Mouse (Mus musculus) retina, postnatal 1 day (tissue): ENCODE data around the gene Lrig1.

Source experiments
- DNase-seq: peaks from one replicate; pipeline ENCODE4 v3.0.0-alpha.2; 2012

Gene Lrig1

GRCm38 (mm10) chr6:94697423-94697822, 2.5 kb downstream of the Lrig1 start:
- DNase-seq = no peak

DNA sequence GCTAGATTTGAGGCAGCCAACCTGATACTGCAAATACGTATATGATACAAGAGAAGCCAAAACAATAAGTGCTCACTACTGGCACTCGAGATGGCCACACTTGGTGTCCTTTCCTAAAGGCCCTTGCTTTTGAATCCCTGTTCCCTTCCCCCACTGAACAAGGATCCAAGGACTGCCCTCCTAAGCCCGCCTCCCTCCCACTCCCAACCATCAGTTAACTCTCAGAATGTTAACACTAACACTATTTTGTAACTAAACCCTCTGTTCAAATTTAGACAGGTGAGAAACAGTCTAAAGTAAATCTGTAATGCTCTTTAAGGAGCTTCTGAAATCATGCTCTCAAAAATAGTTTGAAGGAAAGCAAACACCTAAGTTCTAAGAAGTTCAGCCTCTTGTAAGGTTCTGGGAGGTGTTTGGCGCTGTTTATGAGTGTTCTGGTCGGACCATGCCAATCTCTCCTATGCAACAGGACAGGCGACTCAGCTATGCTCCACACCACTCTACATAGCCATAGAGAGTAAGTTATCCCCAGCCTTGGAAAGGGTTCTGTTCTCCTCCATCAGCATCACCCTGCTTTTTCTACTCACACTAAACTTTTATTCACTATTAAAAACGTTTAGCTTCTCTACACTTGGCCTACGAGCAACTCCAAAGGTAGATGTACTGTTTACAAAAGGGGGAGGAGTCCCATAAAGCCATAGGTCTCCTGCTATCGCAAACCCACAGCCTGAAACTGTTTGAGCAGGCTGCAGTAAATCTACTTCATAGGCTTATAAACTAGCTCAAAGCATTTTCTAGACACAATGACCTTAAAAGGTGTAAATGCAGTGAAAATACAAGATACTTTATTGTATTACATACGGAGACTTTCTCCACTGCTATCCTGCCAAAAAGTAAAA, 3.5 kb downstream of the Lrig1 start:
- DNase-seq = no peak

GRCm38 (mm10) chr6:94695121-94695930, 4.6 kb downstream of the Lrig1 start:
- DNase-seq = no peak

DNA sequence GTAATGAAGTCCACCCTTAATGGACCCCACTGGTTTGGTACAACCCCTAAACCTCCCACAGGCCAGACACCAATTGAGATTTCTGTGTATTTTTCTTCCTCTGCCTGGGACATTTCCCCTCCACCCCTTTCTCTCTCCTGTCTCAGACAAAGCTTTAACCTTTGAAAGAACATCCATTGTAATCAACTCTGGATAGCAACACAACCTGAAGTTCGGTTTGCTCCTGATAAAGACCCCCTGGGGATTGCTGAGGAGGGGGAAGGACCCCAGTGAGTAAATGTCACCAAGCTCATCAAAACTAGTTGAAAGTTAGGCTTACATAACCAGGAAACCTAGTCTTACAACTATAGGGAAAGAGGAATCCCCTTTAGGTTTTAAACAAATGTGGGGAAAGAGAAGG, 5.5 kb downstream of the Lrig1 start:
- no peak for DNase-seq

DNA sequence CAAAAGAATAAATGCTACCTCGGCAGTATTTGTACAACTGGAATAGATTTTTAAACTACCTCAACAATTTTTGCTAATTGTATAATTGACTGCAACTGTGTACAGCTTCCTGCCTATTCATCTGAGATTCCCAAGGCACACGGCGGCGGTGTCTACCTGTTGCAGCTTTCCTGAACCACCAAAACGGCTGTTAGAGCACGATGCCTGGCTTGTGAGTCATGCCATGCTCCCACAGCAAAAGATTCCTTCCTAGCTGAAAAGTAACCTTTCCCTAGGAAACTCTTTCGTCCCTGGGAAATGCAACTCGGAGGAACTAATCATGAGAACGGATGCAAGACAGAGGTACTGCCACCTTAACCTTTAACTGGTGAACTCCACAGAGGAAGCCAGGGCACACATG, 6.9 kb downstream of the Lrig1 start:
- DNase-seq = no peak

- DNase-seq = no peak
Observed at GRCm38 (mm10) chr6:94692003-94692402, 8.0 kb downstream of the Lrig1 start.

GRCm38 (mm10) chr6:94690247-94690646, 9.7 kb downstream of the Lrig1 start:
- no peak for DNase-seq

- DNase-seq = peak; percentile 49
Observed at GRCm38 (mm10) chr6:94688722-94689121, 11.2 kb downstream of the Lrig1 start.

GRCm38 (mm10) chr6:94686048-94686447, 13.9 kb downstream of the Lrig1 start:
- no peak for DNase-seq

- no peak for DNase-seq
Observed at GRCm38 (mm10) chr6:94685611-94686010, 14.3 kb downstream of the Lrig1 start.

DNA sequence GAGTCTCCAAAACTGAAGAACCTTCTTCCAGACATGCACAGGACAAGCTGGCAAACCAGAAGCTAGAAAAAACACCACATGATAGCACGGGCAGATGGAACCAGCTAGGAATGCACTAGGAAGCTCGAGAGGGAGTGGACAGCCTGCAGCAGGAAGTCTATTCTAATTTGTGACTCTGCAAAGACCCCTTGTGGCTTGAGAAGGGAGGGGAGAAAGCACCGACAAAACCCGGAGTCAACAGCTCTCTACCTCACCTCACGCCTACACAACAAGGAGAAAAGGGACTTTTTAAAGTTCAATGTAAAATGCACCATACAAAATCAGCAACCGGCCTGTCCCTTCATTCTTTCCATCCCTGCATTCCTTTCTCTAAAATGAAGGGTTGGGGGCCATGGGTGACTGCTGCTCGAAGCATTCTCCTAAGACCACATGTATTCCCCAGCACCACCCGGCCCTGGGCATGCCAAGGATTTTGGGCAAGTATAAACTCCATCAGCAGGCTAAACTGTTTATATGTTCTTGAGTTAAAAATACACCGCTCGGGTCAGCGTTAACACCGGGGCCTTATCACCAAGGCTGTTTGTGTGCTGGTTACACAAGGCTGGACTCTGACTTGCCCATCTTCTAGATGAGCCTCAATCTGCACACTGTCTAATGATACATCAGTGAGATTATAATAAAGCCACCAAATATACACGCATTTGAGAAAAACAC, 15.0 kb downstream of the Lrig1 start:
- DNase-seq = no peak

DNA sequence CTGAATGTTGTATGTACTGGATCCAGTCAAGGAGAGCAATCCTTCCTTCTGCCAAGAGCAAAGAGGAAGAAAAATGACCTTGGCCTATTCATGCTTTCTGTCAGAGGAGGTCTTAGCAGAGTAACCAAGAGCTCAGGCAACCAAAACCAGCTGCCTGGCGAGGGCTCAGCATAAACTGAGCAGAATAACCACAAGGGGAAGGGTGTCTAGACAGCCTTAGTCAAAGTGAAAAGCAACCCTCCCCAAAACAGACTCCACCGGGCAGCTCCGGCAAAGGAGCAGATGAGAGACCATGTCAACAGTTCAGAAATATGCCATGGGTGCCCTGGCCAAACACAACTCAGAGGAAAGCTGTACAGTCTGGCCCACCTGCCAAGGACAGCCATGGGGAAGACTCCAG, 16.3 kb downstream of the Lrig1 start:
- DNase-seq = no peak

DNA sequence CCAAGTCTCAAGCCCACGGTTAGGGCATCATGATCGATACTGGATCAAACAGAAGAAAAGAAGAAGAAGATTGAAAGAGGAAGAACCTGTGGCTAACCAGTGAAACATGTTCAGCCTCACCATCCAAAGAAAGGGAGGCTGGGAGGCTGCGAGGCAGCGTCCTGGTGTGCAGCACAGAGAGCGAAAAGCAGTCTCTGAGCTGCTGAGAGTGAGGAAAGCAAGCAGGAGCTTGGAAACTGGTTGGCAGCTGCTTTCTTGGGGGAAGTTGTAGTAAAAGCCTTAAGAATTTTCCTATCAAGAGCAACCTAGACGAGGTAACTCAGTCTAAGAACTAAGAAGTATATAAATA, 17.7 kb downstream of the Lrig1 start:
- no peak for DNase-seq

DNA sequence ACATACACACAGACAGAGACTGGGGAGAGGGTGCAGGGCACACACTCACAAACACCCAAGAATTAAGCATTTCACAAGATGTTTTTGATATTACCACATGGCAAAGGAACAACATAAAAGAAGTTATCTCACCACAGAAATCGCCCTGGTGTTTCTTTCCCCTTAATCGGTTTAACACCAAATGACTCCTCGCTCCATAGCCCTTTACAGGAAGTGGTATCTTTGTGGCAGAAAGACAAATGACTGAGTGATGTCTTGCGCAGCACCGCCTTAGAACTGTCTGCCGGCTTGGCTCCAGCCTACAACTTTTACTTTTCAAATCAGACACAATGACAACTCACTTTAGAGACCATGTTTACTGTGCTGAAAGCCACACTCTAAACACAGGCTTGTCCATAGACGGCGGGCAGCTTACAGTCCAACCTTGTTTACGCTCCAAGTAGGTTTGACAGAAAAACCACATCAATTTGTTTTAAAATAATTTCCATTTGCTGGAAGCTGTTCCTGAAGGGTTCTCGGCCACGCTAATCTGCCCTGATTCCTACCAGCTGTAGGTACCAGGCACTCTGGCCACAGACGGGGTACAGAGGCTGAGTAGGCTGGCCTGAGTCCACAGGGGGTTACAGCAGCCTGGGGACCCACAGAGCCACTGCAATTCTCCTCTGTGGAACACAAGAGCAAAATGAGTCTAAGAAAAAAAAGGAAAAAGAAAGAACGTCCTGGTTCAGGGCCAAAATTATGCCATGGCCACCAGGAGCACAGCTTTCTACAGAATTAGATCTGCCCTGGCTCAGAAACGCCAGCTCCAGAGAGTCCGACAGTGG, 18.3 kb downstream of the Lrig1 start:
- no peak for DNase-seq

DNA sequence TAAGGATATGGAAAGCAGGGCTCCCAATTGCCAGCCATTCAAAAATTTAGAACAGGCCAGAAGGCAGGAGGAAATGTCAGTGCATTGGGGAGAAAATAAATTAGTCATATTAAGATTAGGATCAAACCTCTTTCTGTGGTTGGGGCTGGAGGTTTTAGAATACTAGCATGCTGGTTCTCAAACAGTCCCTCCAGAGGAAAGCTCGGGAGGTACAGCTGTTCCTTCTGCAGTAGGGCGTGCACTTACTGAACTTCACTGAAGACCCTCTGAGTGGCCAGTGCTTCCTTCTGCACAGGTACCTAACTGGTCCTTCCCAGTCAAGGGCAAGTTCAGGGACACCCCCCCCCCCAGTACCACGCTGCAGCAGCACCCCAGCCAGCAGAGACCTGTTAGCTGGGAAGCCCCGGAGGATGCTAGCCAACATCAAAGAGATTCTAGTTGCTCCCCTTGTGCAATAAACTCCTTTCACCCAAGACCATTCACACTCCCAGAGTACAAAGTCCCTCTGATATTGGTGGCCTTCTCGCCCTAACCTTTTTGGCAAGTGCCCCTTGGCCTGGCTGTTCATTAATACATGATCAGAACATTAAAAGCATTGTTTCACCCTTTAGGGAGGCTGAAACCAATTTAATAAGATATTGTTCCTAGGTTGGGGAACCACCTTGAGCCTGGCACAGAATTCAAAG, 19.1 kb downstream of the Lrig1 start:
- no peak for DNase-seq

DNA sequence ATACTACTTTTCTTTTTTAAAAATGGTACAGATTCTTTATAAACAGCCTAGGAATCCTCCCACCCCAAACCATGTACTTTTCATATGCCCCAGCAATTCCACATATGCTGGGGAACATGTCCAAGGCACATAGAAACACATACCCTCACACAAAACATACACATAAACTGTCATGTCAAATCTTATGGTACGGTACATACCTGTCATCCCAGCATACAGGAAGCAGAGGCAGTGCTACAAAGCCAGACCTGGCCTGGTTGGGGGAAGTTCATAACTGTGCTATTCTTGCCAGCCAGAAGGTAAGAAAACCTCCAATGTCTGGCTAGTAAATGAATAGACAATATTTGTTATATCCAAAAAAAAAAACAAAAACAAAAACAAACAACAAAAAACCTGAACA, 20.7 kb downstream of the Lrig1 start:
- no peak for DNase-seq

DNA sequence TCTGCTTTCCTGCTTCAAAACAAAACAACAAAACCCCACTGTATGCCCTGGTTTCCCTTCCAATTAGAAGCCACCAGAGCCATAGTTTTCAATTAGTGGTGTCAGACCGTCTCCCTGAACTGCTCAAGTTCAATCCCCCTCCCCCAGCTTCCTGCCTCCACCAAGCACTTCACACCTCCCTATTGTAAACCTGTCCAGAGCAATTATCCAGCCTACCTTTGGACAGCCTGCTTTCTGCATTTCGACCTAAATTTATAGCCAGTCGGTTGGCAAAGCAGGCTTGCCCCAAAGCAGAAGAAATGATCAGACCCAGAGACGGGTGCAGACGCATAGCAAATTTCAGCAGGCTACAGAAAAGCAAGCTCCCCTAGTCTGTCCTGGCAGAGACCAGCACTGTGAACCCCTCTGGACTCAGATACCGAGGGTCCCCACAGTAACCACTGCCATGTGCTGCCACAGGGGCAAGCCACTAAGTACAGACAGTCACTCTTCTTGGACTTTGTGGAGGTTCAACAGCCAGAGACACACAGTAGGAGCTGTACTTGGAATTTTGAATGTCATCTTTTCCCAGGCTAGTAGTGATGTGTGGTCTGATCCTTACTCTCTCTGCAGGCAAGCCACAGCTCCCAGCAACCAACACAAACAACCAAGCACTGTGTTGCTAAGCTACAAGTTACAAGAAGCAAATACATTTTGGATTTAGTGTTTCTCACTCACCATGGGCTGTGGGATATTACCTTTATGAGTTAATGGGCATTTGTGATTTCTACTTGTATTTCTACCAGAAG, 21.4 kb downstream of the Lrig1 start:
- peak; percentile 89 for DNase-seq

DNA sequence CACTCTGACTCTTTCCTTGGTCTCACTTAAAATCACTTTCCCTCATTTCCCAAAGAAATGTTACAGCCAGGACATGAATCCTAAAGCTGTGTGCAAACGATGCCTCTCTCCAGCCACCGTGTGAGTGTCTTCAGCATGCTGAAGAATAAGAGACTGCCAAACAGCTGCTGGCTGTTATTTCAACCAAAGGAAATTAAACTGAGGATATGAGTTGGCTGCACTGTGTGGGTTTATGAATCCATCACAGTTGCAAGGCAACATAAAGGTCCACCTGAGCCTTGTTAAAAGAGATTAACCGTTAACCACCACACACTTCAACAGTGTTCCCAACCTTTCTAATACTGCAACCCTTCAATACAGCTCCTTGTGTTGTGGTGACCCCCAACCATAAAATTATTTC, 22.5 kb downstream of the Lrig1 start:
- no peak for DNase-seq

DNA sequence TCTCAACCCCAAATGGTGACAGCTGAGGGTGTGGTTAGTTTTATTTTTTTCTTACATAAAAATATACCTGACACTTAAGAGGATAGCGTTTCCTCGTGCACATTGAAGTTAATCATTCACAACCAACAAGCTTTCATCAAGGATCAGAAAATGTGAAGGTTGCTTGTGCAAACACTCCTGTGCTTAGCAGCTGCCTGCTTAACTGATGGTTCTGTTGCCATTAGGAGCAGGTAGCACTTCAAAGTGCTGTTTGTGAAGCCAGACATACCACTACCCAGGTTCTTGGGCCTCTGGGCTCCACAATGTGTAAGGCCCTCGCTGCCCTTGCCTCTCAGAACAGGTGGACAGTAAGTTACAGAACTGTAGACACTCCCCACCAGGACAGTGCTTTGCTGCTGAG, 23.1 kb downstream of the Lrig1 start:
- no peak for DNase-seq

DNA sequence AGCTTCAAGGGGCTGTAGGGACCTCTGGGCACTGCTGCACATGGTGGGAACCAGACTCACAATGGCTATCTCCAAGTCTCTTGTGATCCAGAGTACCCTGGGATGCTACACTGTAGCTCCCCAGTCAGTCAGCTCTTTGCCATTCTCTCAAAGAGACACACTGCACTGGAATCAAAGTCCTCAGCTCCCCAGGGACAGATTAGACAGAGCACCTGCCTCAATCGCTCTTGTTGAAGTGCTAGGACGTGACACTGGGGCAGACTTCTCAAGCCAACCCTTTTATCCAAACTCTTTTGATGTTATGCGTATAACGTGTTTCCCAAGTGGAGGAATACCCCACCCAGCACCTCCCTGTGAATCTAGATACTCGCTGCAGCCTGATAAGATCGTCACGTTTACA, 23.7 kb downstream of the Lrig1 start:
- DNase-seq = no peak

GRCm38 (mm10) chr6:94672426-94672825, 27.5 kb downstream of the Lrig1 start:
- no peak for DNase-seq
